Mouse (Mus musculus) heart, embryonic 12.5 days (tissue): ENCODE results near the gene Pbdc1. TPM values are rescaled to one million over a fixed set of nuclear protein-coding genes. Genes with fewer than 3 reads are reported as not detected.
"Not testable (repeated sequence)": the region's sequence is repeated elsewhere in the genome, so short reads cannot be mapped to it uniquely, and the experiment has no call there.

Experiments used
- ATAC-seq: fragments of 200-750 bp; cut with Nextera tagmentation; 2 replicates; pipeline ENCODE4 v1.8.0; 2017; ENCODE audit warnings: moderate TSS enrichment, moderate library complexity; ENCODE audit not compliant: insufficient number of reproducible peaks, low FRiP score
- H3K27ac ChIP-seq: fragments of 300-500 bp; sonication (generic); 2 replicates; pipeline ENCODE4 v1.5.1; 2016; ENCODE audit warnings: mild to moderate bottlenecking, moderate library complexity; ENCODE audit not compliant: poor library complexity, severe bottlenecking
- H3K27me3 ChIP-seq: fragments of 300-500 bp; sonication (generic); replicated peaks from 2 replicates; pipeline ENCODE4 v1.6.1; 2016; ENCODE audit warnings: mild to moderate bottlenecking, moderate library complexity
- H3K36me3 ChIP-seq: fragments of 300-500 bp; sonication (generic); 2 replicates; pipeline ENCODE4 v1.6.1; 2016; ENCODE audit warnings: mild to moderate bottlenecking, moderate library complexity
- H3K4me1 ChIP-seq: fragments of 300-500 bp; sonication (generic); replicated peaks from 2 replicates; pipeline ENCODE4 v1.6.1; 2016; ENCODE audit warnings: mild to moderate bottlenecking
- H3K4me2 ChIP-seq: fragments of 300-500 bp; sonication (generic); 2 replicates; pipeline ENCODE4 v1.6.1; 2016; ENCODE audit warnings: mild to moderate bottlenecking, moderate library complexity
- H3K4me3 ChIP-seq: fragments of 300-500 bp; sonication (generic); 2 replicates; pipeline ENCODE4 v1.5.1; 2016; ENCODE audit warnings: mild to moderate bottlenecking
- H3K9ac ChIP-seq: fragments of 300-500 bp; sonication (generic); 2 replicates; pipeline ENCODE4 v1.6.1; 2016; ENCODE audit warnings: mild to moderate bottlenecking, moderate library complexity
- H3K9me3 ChIP-seq: fragments of 300-500 bp; sonication (generic); replicated peaks from 2 replicates; pipeline ENCODE4 v1.6.1; 2016; ENCODE audit warnings: mild to moderate bottlenecking, moderate library complexity
- WGBS: fragments of 180-500 bp; shearing (Covaris S2); methylation state at CpG from one replicate; pipeline ENCODE4 v1.1.7; 2016; 5-methylcytosine and 5-hydroxymethylcytosine counted together
- polyA plus RNA-seq: library from polyadenylated mRNA; unstranded; fragments of >200 nt; fragmentation: Nextera tagmentation; extraction: Ambion mirVana; gene quantifications from 2 replicates; pipeline ENCODE4 v1.2.1, GENCODE M21; 2016

Pbdc1 gene
- polyA plus RNA-seq, 1 experiment from 2014 or later: 40.5 TPM

- Histone ChIP-seq H3K27me3 (peaks cover 35% of the 10 kb centered on the region), H3K36me3 (no peaks in the 10 kb centered on the region), H3K27ac (peak within 1 kb of the TSS; percentile 51), H3K4me2 (peak within 1 kb of the TSS; percentile 83), H3K9ac (peak within 1 kb of the TSS; percentile 70), H3K9me3 (no peaks in the 10 kb centered on the region), H3K4me1 (no peaks in the 10 kb centered on the region), H3K4me3 (peak within 1 kb of the TSS; percentile 63)
- peak; percentile 68 for ATAC-seq
- WGBS: 15% methylated on average over 61 of the region's 65 CpGs
Measured at GRCm38 (mm10) chrX:105120275-105121226, 41.0 kb downstream of the Pbdc1 start, which contains the start of gene Magee1. TSS of gene Magee1 (plus strand) at chrX:105120378.

- 19% methylated on average over 35 of the region's 38 CpGs for WGBS
- Histone ChIP-seq H3K36me3 (no peaks in the 10 kb centered on the region), H3K9me3 (no peaks in the 10 kb centered on the region), H3K27me3 (peaks cover 35% of the 10 kb centered on the region), H3K4me3 (peak overlapping the region; percentile 63), H3K27ac (no peak overlapping the region), H3K4me2 (peak overlapping the region; percentile 83), H3K4me1 (no peaks in the 10 kb centered on the region), H3K9ac (peak overlapping the region; percentile 70)
- ATAC-seq: peak; percentile 84
Measured at GRCm38 (mm10) chrX:105121227-105121865, 41.8 kb downstream of the Pbdc1 start.

- no peaks in the 10 kb centered on the region for H3K36me3 ChIP-seq
- H3K27ac ChIP-seq: no peak overlapping the region
- 16% methylated on average over 3 of the region's 3 CpGs for WGBS
- no peaks in the 10 kb centered on the region for H3K9me3 ChIP-seq
- H3K4me1 ChIP-seq: no peaks in the 10 kb centered on the region
- no peak overlapping the region for H3K4me3 ChIP-seq
- H3K27me3 ChIP-seq: peaks cover 31% of the 10 kb centered on the region
- no peak overlapping the region for H3K4me2 ChIP-seq
- no peak overlapping the region for H3K9ac ChIP-seq
- ATAC-seq: no peak
Measured at GRCm38 (mm10) chrX:105124903-105125302, 45.3 kb downstream of the Pbdc1 start.

- H3K27me3 ChIP-seq: peaks cover 10% of the 10 kb centered on the region; the same call in 1 of the 2 replicates
- peak overlapping the region; percentile 60 for H3K4me2 ChIP-seq
- no peaks in the 10 kb centered on the region for H3K36me3 ChIP-seq
- H3K9ac ChIP-seq: no peak overlapping the region
- H3K27ac ChIP-seq: no peak overlapping the region
- 31% methylated on average over 21 of the region's 26 CpGs for WGBS
- H3K4me1 ChIP-seq: no peaks in the 10 kb centered on the region
- H3K9me3 ChIP-seq: no peaks in the 10 kb centered on the region
- peak overlapping the region; percentile 40 for H3K4me3 ChIP-seq
- no peak for ATAC-seq
Measured at GRCm38 (mm10) chrX:105151872-105152461, 72.4 kb downstream of the Pbdc1 start.

GRCm38 (mm10) chrX:105165007-105165406 is 85.5 kb downstream of the Pbdc1 start:
- not testable (repeated sequence) for H3K9ac ChIP-seq, H3K36me3 ChIP-seq, ATAC-seq, H3K4me3 ChIP-seq, H3K4me1 ChIP-seq, H3K27ac ChIP-seq, H3K9me3 ChIP-seq, H3K4me2 ChIP-seq
- peaks cover 12% of the 10 kb centered on the region for H3K27me3 ChIP-seq
- 67% methylated on average over 6 of the region's 6 CpGs for WGBS

Other genes starting within 250 kb of the Pbdc1 start
- gene Magee2, start 222.5 kb upstream of the Pbdc1 start, polyA plus RNA-seq: 1.8 TPM in 2 replicates
- 17.1 and 17.6 TPM in 2 replicates for gene Magee1, start 40.6 kb downstream of the Pbdc1 start, polyA plus RNA-seq